Mouse (Mus musculus) right cerebral cortex, postnatal 4 days (tissue): ENCODE data around the gene Ccdc73.

Experiments
- DNase-seq: peaks from one replicate; pipeline ENCODE4 v3.0.0-alpha.2; 2022

The Ccdc73 gene

GRCm38 (mm10) chr2:105028806-105029205 lies 161.2 kb downstream of the Ccdc73 start:
- no peak for DNase-seq

GRCm38 (mm10) chr2:105030505-105030904 lies 162.9 kb downstream of the Ccdc73 start:
- no peak for DNase-seq

GRCm38 (mm10) chr2:105034084-105034483 lies 166.5 kb downstream of the Ccdc73 start:
- no peak for DNase-seq

GRCm38 (mm10) chr2:105035985-105036384 lies 168.4 kb downstream of the Ccdc73 start:
- no peak for DNase-seq

- DNase-seq = no peak
Measured at GRCm38 (mm10) chr2:105036401-105037070, 168.9 kb downstream of the Ccdc73 start.

- DNase-seq = no peak
Measured at GRCm38 (mm10) chr2:105037956-105038569, 170.5 kb downstream of the Ccdc73 start.

GRCm38 (mm10) chr2:105038879-105039278 lies 171.3 kb downstream of the Ccdc73 start:
- no peak for DNase-seq

- DNase-seq = no peak
Measured at GRCm38 (mm10) chr2:105040859-105041258, 173.3 kb downstream of the Ccdc73 start.

- DNase-seq = no peak
Measured at GRCm38 (mm10) chr2:105043152-105043551, 175.5 kb downstream of the Ccdc73 start.

- DNase-seq = no peak
Measured at GRCm38 (mm10) chr2:105048301-105048700, 180.7 kb downstream of the Ccdc73 start.

- no peak for DNase-seq
Measured at GRCm38 (mm10) chr2:105055529-105055928, 187.9 kb downstream of the Ccdc73 start.

GRCm38 (mm10) chr2:105058577-105059116 lies 191.0 kb downstream of the Ccdc73 start:
- DNase-seq = no peak

- DNase-seq = no peak
Measured at GRCm38 (mm10) chr2:105062741-105063372, 195.3 kb downstream of the Ccdc73 start.
